ENCODE assay signal across 26 mouse cellular contexts in the genomic region with DNA sequence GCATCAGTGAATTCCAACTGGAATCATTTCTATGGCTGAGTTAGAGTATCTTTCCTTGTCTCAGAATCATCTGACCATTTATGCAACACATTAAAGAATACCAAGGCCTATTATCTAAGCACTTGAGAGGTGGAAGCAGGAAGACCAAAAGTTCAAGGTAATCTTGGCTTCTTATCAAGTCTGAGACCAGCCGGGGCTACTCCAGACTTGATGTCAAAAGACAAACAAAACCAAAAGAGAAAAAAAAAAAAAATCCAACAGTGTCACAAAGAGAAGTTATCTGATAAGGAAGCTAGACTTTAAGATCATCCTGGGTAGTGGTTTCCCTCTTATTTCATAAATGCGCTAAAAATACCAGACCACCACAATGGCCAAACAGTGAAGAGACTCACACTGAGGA. TPM values are rescaled to one million over a fixed set of nuclear protein-coding genes. Genes with fewer than 3 reads are reported as not detected.
DNase-seq lines count a peak whose midpoint lies in the region; ATAC-seq and TF ChIP-seq lines count a peak whose summit lies in the region.
"Had no signal": no experiment of that assay in that cellular context is flagged by ENCODE, and none has a peak within 500 bp of the region (broad histone marks: within the 10 kb centered on the region; RNA-seq: fewer than 3 reads in every experiment).

No protein-coding gene starts in this region.

- 0 out of 2 replicates have a peak, but pooled peaks cover 7% of the 10 kb centered on the region for H3K27me3 ChIP-seq in kidney, embryonic 16.5 days (ENCODE audit: insufficient read depth, low read length)
- H3K27me3 ChIP-seq: embryonic facial prominence, embryonic 15.5 days; stomach, embryonic 15.5 days had no signal

- no peak overlapping the region for H3K9ac ChIP-seq in kidney, embryonic 16.5 days (replicated peaks; ENCODE audit: low read length)
- H3K9ac ChIP-seq: embryonic facial prominence, embryonic 15.5 days; forebrain, embryonic 12.5 days; forebrain, postnatal 0 days; heart, embryonic 13.5 days; hindbrain, embryonic 14.5 days; limb, embryonic 13.5 days; midbrain, embryonic 13.5 days; stomach, embryonic 15.5 days had no signal

- 75% methylated on average over 2 of the region's 2 CpGs for WGBS in kidney, embryonic 16.5 days

- no peak for ATAC-seq in kidney, embryonic 16.5 days (ENCODE audit: low FRiP score, low TSS enrichment)
- ATAC-seq: forebrain, postnatal 0 days; midbrain, embryonic 13.5 days had no signal

- DNase-seq in kidney, adult 9 months: peak; percentile 40
- DNase-seq in lung, postnatal 25 days (ENCODE audit: low spot score): peak; percentile 69
- no peak for DNase-seq in lung, postnatal 4 days
- peak; percentile 58 for DNase-seq in lung, postnatal 36 days
- DNase-seq in left cerebral cortex, postnatal 14 days (ENCODE audit: low spot score in 2 of 2): no peak
- no peak for DNase-seq in left cerebral cortex, adult 2 months (ENCODE audit: extremely low spot score in 1 of 2, low spot score in 2 of 2)
- DNase-seq: adrenal gland, postnatal 14 days; cerebellum, adult 18-20 months; cerebellum, postnatal 10 days; forebrain, postnatal 0 days; heart, postnatal 10 days; kidney, adult 18-20 months; kidney, postnatal 14 days; right cerebral cortex, postnatal 14 days; thymus, adult 18-20 months; thymus, postnatal 25 days had no signal

- no peaks in the 10 kb centered on the region for H3K9me3 ChIP-seq in kidney, embryonic 16.5 days (ENCODE audit: low read length)
- H3K9me3 ChIP-seq: embryonic facial prominence, embryonic 10.5 days; embryonic facial prominence, embryonic 15.5 days; forebrain, embryonic 12.5 days; heart, embryonic 13.5 days; limb, embryonic 13.5 days; midbrain, embryonic 13.5 days; stomach, embryonic 15.5 days had no signal

- no peaks in the 10 kb centered on the region for H3K36me3 ChIP-seq in kidney, embryonic 16.5 days (ENCODE audit: insufficient read depth, low read length)
- H3K36me3 ChIP-seq: embryonic facial prominence, embryonic 10.5 days; embryonic facial prominence, embryonic 15.5 days; forebrain, embryonic 12.5 days; heart, embryonic 13.5 days; limb, embryonic 13.5 days; midbrain, embryonic 13.5 days; stomach, embryonic 15.5 days had no signal

- no peak overlapping the region for H3K4me2 ChIP-seq in kidney, embryonic 16.5 days (replicated peaks; ENCODE audit: low read depth, low read length)
- H3K4me2 ChIP-seq: embryonic facial prominence, embryonic 15.5 days; forebrain, embryonic 12.5 days; heart, embryonic 13.5 days; hindbrain, embryonic 14.5 days; limb, embryonic 13.5 days; liver, embryonic 11.5 days; midbrain, embryonic 13.5 days; stomach, embryonic 15.5 days had no signal

- no peak overlapping the region for H3K27ac ChIP-seq in kidney, embryonic 16.5 days (ENCODE audit: low read length)
- H3K27ac ChIP-seq in left cerebral cortex, adult 2 months: no peak overlapping the region
- H3K27ac ChIP-seq: embryonic facial prominence, embryonic 10.5 days; embryonic facial prominence, embryonic 15.5 days; forebrain, embryonic 12.5 days; heart, embryonic 13.5 days; hindbrain, embryonic 14.5 days; limb, embryonic 13.5 days; midbrain, embryonic 13.5 days; stomach, embryonic 15.5 days had no signal

- H3K4me3 ChIP-seq in kidney, embryonic 16.5 days (ENCODE audit: low read length): no peak overlapping the region
- no peak overlapping the region for H3K4me3 ChIP-seq in left cerebral cortex, adult 2 months
- H3K4me3 ChIP-seq: embryonic facial prominence, embryonic 10.5 days; embryonic facial prominence, embryonic 15.5 days; forebrain, embryonic 12.5 days; heart, embryonic 13.5 days; limb, embryonic 13.5 days; midbrain, embryonic 13.5 days; stomach, embryonic 15.5 days had no signal

- intact Hi-C loops in left cerebral cortex, postnatal 14 days (cut with DNase I): no loop called here
- intact Hi-C loops in left cerebral cortex, adult 2 months (cut with DNase I): no loop called here

- peaks cover 5% of the 10 kb centered on the region; the same call in 1 of the 2 replicates for H3K4me1 ChIP-seq in kidney, embryonic 16.5 days (ENCODE audit: insufficient read depth, low read length)
- H3K4me1 ChIP-seq: stomach, embryonic 15.5 days had no signal

- no peak for TF ChIP-seq CTCF in left cerebral cortex, adult 2 months (IDR thresholded peaks at IDR 0.05)

RNA-seq across cellular contexts. Expression of a gene that starts 26.3 kb away (rescaled TPM):
- polyA plus RNA-seq in kidney, embryonic 16.5 days (2015; fragmentation: Nextera tagmentation; extraction: Ambion mirVana): 1.9 and 5.3 TPM in 2 replicates
- 1 to 10 TPM in 1 of 2 experiments, under 1 TPM in 1; 0.85 to 1.5 TPM for total RNA-seq in left cerebral cortex, postnatal 14 days (2021)
- total RNA-seq in left cerebral cortex, adult 2 months (2021): 1 to 10 TPM; 1.1 to 1.2 TPM

RNA-seq across cellular contexts. Expression of a gene that starts 26.4 kb away (rescaled TPM):
- 12.8 and 13.5 TPM in 2 replicates for polyA plus RNA-seq in kidney, embryonic 16.5 days (2015; fragmentation: Nextera tagmentation; extraction: Ambion mirVana)
- 10 to 100 TPM; 81.4 to 93.4 TPM for total RNA-seq in left cerebral cortex, postnatal 14 days (2021)
- 10 to 100 TPM; 66.9 to 73.3 TPM for total RNA-seq in left cerebral cortex, adult 2 months (2021)

Comparison
In these comparisons a context has a peak if more than half of its experiments do, and no peak if none do; other contexts are left out.
1. DNase-seq: peak in kidney, adult 9 months (single experiment), lung, postnatal 25 days (single experiment) and lung, postnatal 36 days (single experiment); none in lung, postnatal 4 days (0 of 2), left cerebral cortex, postnatal 14 days (0 of 2) and left cerebral cortex, adult 2 months (0 of 2).